Mouse (Mus musculus): Measurements from ENCODE around the gene Tmem53. TPM values are rescaled to one million over a fixed set of nuclear protein-coding genes. Genes with fewer than 3 reads are reported as not detected.

Tmem53 gene
- polyA plus RNA-seq, 1 experiment from 2014 or later: 13.8 TPM

- Histone ChIP-seq H3K4me2 (replicated peaks; ENCODE audit: low read depth, low read length) (peak overlapping the region; percentile 70), H3K27ac (ENCODE audit: low read depth, low read length) (no peak overlapping the region), H3K27me3 (ENCODE audit: control insufficient read depth, insufficient read depth, low read length) (peaks cover 82% of the 10 kb centered on the region), H3K9ac (ENCODE audit: low read depth, low read length) (peak overlapping the region; percentile 34; the same call in 1 of the 2 replicates), H3K36me3 (ENCODE audit: control insufficient read depth, insufficient read depth, low read length) (no peaks in the 10 kb centered on the region), H3K9me3 (ENCODE audit: control insufficient read depth, low read length) (no peaks in the 10 kb centered on the region), H3K4me3 (ENCODE audit: low read length) (peak overlapping the region; percentile 39), H3K4me1 (ENCODE audit: control insufficient read depth, insufficient read depth, low read length) (peaks cover 27% of the 10 kb centered on the region)
- no peak; the same call in 1 of the 2 replicates for ATAC-seq (ENCODE audit: low FRiP score, low TSS enrichment)
- WGBS: 7% methylated on average over 30 of the region's 30 CpGs
Observed at GRCm38 (mm10) chr4:117303581-117304238, 52.0 kb downstream of the Tmem53 start.

GRCm38 (mm10) chr4:117304239-117305025, 52.7 kb downstream of the Tmem53 start:
- Histone ChIP-seq H3K4me1 (ENCODE audit: control insufficient read depth, insufficient read depth, low read length) (peaks cover 27% of the 10 kb centered on the region), H3K27me3 (ENCODE audit: control insufficient read depth, insufficient read depth, low read length) (peaks cover 81% of the 10 kb centered on the region), H3K4me2 (replicated peaks; ENCODE audit: low read depth, low read length) (peak overlapping the region; percentile 70), H3K9me3 (ENCODE audit: control insufficient read depth, low read length) (no peaks in the 10 kb centered on the region), H3K27ac (ENCODE audit: low read depth, low read length) (no peak overlapping the region), H3K36me3 (ENCODE audit: control insufficient read depth, insufficient read depth, low read length) (no peaks in the 10 kb centered on the region), H3K4me3 (ENCODE audit: low read length) (peak overlapping the region; percentile 39), H3K9ac (ENCODE audit: low read depth, low read length) (peak overlapping the region; percentile 34)
- WGBS: 2% methylated on average over 52 of the region's 54 CpGs
- no peak for ATAC-seq (ENCODE audit: low FRiP score, low TSS enrichment)

GRCm38 (mm10) chr4:117305461-117305860, 53.7 kb downstream of the Tmem53 start:
- Histone ChIP-seq H3K9me3 (ENCODE audit: control insufficient read depth, low read length) (no peaks in the 10 kb centered on the region), H3K27ac (ENCODE audit: low read depth, low read length) (no peak overlapping the region), H3K4me1 (ENCODE audit: control insufficient read depth, insufficient read depth, low read length) (peaks cover 27% of the 10 kb centered on the region), H3K36me3 (ENCODE audit: control insufficient read depth, insufficient read depth, low read length) (no peaks in the 10 kb centered on the region), H3K27me3 (ENCODE audit: control insufficient read depth, insufficient read depth, low read length) (peaks cover 71% of the 10 kb centered on the region), H3K4me2 (replicated peaks; ENCODE audit: low read depth, low read length) (no peak overlapping the region), H3K4me3 (ENCODE audit: low read length) (no peak overlapping the region), H3K9ac (ENCODE audit: low read depth, low read length) (no peak overlapping the region)
- WGBS: 34% methylated on average over 6 of the region's 7 CpGs
- no peak for ATAC-seq (ENCODE audit: low FRiP score, low TSS enrichment)

DNA sequence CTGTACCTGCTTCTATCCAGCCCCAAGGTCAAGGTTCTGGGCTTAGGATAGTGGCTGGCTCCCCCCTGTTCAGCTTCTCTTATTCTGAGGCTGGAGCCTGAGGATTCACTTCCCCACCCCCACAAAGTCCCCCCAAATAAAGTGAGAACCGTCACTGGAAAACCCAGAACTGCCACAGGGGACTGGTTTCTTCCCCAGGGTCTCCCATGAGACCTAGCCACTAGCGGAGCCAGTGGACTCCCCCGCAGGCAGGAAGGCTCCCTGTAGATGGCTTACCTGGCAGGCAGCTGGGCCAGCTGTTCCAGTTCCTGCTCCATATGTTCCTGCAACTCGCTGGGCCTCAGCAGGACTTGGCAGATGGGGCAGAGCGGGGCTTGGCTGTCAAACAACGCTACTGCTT, 55.5 kb downstream of the Tmem53 start:
- WGBS: 61% methylated on average over 6 of the region's 6 CpGs
- H3K27me3 ChIP-seq (ENCODE audit: control insufficient read depth, insufficient read depth, low read length): peaks cover 66% of the 10 kb centered on the region

GRCm38 (mm10) chr4:117309427-117309826, 57.7 kb downstream of the Tmem53 start:
- Histone ChIP-seq H3K9ac (ENCODE audit: low read depth, low read length) (no peak overlapping the region), H3K27me3 (ENCODE audit: control insufficient read depth, insufficient read depth, low read length) (peaks cover 64% of the 10 kb centered on the region), H3K4me3 (ENCODE audit: low read length) (no peak overlapping the region), H3K4me1 (ENCODE audit: control insufficient read depth, insufficient read depth, low read length) (peaks cover 16% of the 10 kb centered on the region), H3K36me3 (ENCODE audit: control insufficient read depth, insufficient read depth, low read length) (no peaks in the 10 kb centered on the region), H3K4me2 (replicated peaks; ENCODE audit: low read depth, low read length) (no peak overlapping the region), H3K27ac (ENCODE audit: low read depth, low read length) (no peak overlapping the region), H3K9me3 (ENCODE audit: control insufficient read depth, low read length) (no peaks in the 10 kb centered on the region)
- ATAC-seq (ENCODE audit: low FRiP score, low TSS enrichment): no peak
- 90% methylated on average over 1 of the region's 1 CpGs for WGBS

More for the DNA sequence above, 55.5 kb downstream of the Tmem53 start:
- no peaks in the 10 kb centered on the region for H3K9me3 ChIP-seq (ENCODE audit: control insufficient read depth, low read length)
- no peak overlapping the region for H3K4me3 ChIP-seq (ENCODE audit: low read length)
- no peak overlapping the region for H3K9ac ChIP-seq (ENCODE audit: low read depth, low read length)
- ATAC-seq (ENCODE audit: low FRiP score, low TSS enrichment): no peak
- no peaks in the 10 kb centered on the region for H3K36me3 ChIP-seq (ENCODE audit: control insufficient read depth, insufficient read depth, low read length)
- H3K4me1 ChIP-seq (ENCODE audit: control insufficient read depth, insufficient read depth, low read length): peaks cover 24% of the 10 kb centered on the region
- H3K4me2 ChIP-seq (replicated peaks; ENCODE audit: low read depth, low read length): no peak overlapping the region
- no peak overlapping the region for H3K27ac ChIP-seq (ENCODE audit: low read depth, low read length)

GRCm38 (mm10) chr4:117311891-117312290, 60.1 kb downstream of the Tmem53 start:
- no peak overlapping the region for H3K4me3 ChIP-seq (ENCODE audit: low read length)
- no peak overlapping the region for H3K27ac ChIP-seq (ENCODE audit: low read depth, low read length)
- no peaks in the 10 kb centered on the region for H3K36me3 ChIP-seq (ENCODE audit: control insufficient read depth, insufficient read depth, low read length)
- H3K9ac ChIP-seq (ENCODE audit: low read depth, low read length): no peak overlapping the region
- peak; percentile 48 for ATAC-seq (ENCODE audit: low FRiP score, low TSS enrichment)
- H3K4me1 ChIP-seq (ENCODE audit: control insufficient read depth, insufficient read depth, low read length): peaks cover 15% of the 10 kb centered on the region
- H3K27me3 ChIP-seq (ENCODE audit: control insufficient read depth, insufficient read depth, low read length): peaks cover 66% of the 10 kb centered on the region
- no peaks in the 10 kb centered on the region for H3K9me3 ChIP-seq (ENCODE audit: control insufficient read depth, low read length)
- 18% methylated on average over 5 of the region's 5 CpGs for WGBS
- no peak overlapping the region for H3K4me2 ChIP-seq (replicated peaks; ENCODE audit: low read depth, low read length)

GRCm38 (mm10) chr4:117312416-117313084, 60.8 kb downstream of the Tmem53 start:
- WGBS: 4% methylated on average over 26 of the region's 26 CpGs
- peak; percentile 37; the same call in 1 of the 2 replicates for ATAC-seq (ENCODE audit: low FRiP score, low TSS enrichment)
- no peak overlapping the region for H3K4me3 ChIP-seq (ENCODE audit: low read length)

GRCm38 (mm10) chr4:117313085-117313424, 61.3 kb downstream of the Tmem53 start:
- Histone ChIP-seq H3K9ac (ENCODE audit: low read depth, low read length) (no peak overlapping the region), H3K9me3 (ENCODE audit: control insufficient read depth, low read length) (no peaks in the 10 kb centered on the region), H3K36me3 (ENCODE audit: control insufficient read depth, insufficient read depth, low read length) (no peaks in the 10 kb centered on the region), H3K4me3 (ENCODE audit: low read length) (no peak overlapping the region), H3K27ac (ENCODE audit: low read depth, low read length) (no peak overlapping the region), H3K27me3 (ENCODE audit: control insufficient read depth, insufficient read depth, low read length) (peaks cover 69% of the 10 kb centered on the region), H3K4me1 (ENCODE audit: control insufficient read depth, insufficient read depth, low read length) (peaks cover 23% of the 10 kb centered on the region), H3K4me2 (replicated peaks; ENCODE audit: low read depth, low read length) (no peak overlapping the region)
- ATAC-seq (ENCODE audit: low FRiP score, low TSS enrichment): peak; percentile 25; the same call in 1 of the 2 replicates
- WGBS: 1% methylated on average over 4 of the region's 4 CpGs

More at GRCm38 (mm10) chr4:117312416-117313084, 60.8 kb downstream of the Tmem53 start:
- Histone ChIP-seq H3K4me2 (replicated peaks; ENCODE audit: low read depth, low read length) (no peak overlapping the region), H3K36me3 (ENCODE audit: control insufficient read depth, insufficient read depth, low read length) (no peaks in the 10 kb centered on the region), H3K9me3 (ENCODE audit: control insufficient read depth, low read length) (no peaks in the 10 kb centered on the region), H3K27ac (ENCODE audit: low read depth, low read length) (no peak overlapping the region), H3K4me1 (ENCODE audit: control insufficient read depth, insufficient read depth, low read length) (peaks cover 21% of the 10 kb centered on the region), H3K27me3 (ENCODE audit: control insufficient read depth, insufficient read depth, low read length) (peaks cover 66% of the 10 kb centered on the region), H3K9ac (ENCODE audit: low read depth, low read length) (no peak overlapping the region)
